Mouse (Mus musculus) spleen, adult 2 months (tissue): ENCODE data around the gene Sytl3.

Experiments
- CTCF ChIP-seq: fragments of 200-500 bp; IDR thresholded peaks from 2 replicates; pipeline ENCODE4 v1.5.1; 2011; ENCODE audit warnings: mild to moderate bottlenecking, inconsistent platforms; ENCODE audit not compliant: insufficient read depth, insufficient read length, insufficient replicate concordance; ENCODE audit errors: extremely low read depth
- POLR2A ChIP-seq: fragments of 200-500 bp; IDR thresholded peaks from 2 replicates; pipeline ENCODE4 v1.6.1; 2011; ENCODE audit warnings: low read depth, low read length, inconsistent platforms

GRCm38 (mm10) chr17:6747478-6747877 lies 88.6 kb downstream of the Sytl3 start:
- TF ChIP-seq CTCF (no peak), POLR2A (no peak)
